Mouse (Mus musculus) kidney, postnatal 4 days (tissue): Measurements from ENCODE around the gene Gm3055.
"Not testable (repeated sequence)": the region's sequence is repeated elsewhere in the genome, so short reads cannot be mapped to it uniquely, and the experiment has no call there.

Source experiments
- DNase-seq, 2 experiments: peaks; one replicate each; pipeline ENCODE4 v3.0.0; 2021; ENCODE audit warnings: mixed read lengths in 2 of 2

Gm3055 gene

DNA sequence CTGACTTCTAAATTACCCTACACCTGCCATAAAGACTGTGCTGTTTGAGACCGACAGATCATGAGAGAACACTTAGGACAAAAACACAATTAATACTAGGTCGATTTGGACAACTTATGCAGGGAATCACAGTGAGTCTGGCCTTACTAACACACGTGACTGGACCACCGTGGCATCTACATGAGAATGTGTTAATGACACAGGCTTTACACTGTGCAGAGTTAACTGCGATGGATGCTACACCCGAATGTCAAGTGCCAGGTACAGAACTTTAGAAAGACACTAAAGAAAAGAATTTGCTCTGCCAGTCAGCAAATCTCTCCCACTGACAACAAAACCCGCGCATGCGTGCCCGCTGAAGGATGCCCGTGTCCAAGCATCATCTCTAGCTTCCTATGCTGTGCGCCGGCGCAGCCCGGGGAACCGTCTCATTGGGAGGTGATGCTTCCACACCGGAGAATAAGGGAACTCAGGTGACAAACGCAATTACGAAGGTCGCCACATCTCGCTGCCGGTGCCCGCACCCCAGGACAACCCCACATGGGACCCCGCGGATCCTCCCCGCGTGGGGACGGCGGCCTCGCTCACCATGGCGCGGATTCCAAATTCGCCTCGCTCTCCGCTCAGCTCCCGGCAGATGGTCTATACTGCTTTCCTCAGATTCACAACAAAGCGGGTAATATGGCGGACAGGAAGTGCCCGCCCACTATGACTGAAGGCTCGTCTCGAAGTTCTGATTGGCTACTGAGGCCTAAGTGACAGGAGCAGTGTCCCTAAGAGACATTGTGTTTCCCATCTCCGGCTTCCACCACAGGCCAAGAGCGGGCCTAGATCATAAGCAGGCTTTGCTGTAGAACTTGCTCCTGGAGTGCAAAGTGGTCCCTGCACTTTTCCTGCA is at the start of gene Gm3055:
Gm3055 (minus strand) TSS at position 656 of the 898 bp plus-strand sequence.
- DNase-seq, result not testable (repeated sequence)

GRCm38 (mm10) chr10:81811899-81812298 is 40.9 kb upstream of the Gm3055 start, which contains the start of gene Gm4767:
TSS of gene Gm4767 (plus strand) at chr10:81812186.
- peak; percentile 2 to 26 for DNase-seq

DNA sequence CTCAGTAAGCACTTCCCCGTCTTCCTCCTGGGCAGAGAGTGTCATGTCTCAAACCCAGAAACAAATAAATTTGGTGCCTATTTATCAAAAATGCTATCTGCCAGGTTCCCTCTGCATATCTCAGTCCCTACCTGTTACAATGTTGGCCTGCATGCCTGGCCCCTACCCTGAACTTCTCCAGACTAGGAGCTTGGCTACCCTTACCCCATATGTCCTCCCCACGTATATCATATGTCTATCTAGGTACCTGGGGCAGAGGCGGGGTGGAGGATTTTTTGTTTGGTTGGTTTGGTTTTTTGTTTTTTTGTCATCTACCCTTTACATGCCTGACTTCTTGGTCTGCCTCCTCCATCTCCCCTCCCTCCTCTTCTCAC is 430 bp upstream of the Gm3055 start:
- DNase-seq, result not testable (repeated sequence)

DNA sequence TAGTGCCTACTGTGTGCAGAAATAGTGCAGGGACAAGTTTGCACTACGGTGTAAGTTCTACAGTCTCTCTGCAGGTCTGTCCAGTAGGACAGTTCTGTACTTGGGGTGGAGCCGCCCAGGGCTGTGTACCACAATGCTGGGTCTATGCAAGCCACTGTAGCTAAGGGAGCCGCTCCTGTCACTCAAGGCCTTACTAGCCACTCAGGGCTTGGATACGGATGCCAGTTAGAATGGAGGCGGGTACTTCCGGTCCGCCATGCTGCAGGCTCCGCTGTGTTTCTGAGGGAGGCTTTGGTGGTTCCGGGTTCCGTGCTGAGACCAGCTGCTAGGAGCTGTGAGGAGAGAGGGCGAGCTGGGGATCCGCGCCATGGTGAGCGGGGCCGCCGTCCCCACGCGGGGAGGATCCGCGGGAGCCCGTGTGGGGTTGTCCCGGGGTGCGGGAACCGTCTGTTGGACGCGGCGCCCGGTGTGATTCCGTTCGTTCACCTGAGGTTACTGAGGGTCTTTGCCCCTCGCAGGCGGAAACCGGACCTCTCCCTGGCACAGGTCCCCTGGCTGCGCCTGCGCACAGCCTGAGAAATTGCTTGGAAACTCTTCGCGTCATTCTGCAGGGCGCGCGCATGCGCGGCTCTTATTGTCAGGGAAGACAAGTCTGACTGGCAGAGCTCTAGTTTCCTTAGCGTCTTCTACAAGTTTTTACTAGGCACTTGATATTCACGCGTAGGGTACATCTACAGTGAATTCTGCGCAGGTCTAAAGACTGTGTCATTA is 66.2 kb downstream of the Gm3055 start, which contains the start of gene Zfp433:
Zfp433 (plus strand) TSS at position 295 of the 771 bp plus-strand sequence.
- not testable (repeated sequence) for DNase-seq
